Mouse (Mus musculus) ES-E14 (cell line): ENCODE results near the gene Ell3.

Experiments
- CHD2 ChIP-seq: IDR thresholded peaks from 2 replicates; pipeline ENCODE4 v1.6.1; 2014; ENCODE audit warnings: mild to moderate bottlenecking, low read depth, low read length, inconsistent platforms
- HCFC1 ChIP-seq: IDR thresholded peaks from 2 replicates; pipeline ENCODE4 v1.6.1; 2012; ENCODE audit warnings: low read length, inconsistent platforms, borderline replicate concordance; ENCODE audit not compliant: insufficient read depth
- MAFK ChIP-seq: IDR thresholded peaks from 2 replicates; pipeline ENCODE4 v1.6.1; 2014; ENCODE audit warnings: mild to moderate bottlenecking, low read depth, low read length, inconsistent platforms; ENCODE audit not compliant: insufficient read depth
- ZC3H11A ChIP-seq: IDR thresholded peaks from 2 replicates; pipeline ENCODE4 v1.6.1; 2012; ENCODE audit warnings: low read depth, mild to moderate bottlenecking, inconsistent platforms, low read length, borderline replicate concordance
- ZNF384 ChIP-seq: IDR thresholded peaks from 2 replicates; pipeline ENCODE4 v1.6.1; 2012; ENCODE audit warnings: low read depth, low read length, inconsistent platforms

DNA sequence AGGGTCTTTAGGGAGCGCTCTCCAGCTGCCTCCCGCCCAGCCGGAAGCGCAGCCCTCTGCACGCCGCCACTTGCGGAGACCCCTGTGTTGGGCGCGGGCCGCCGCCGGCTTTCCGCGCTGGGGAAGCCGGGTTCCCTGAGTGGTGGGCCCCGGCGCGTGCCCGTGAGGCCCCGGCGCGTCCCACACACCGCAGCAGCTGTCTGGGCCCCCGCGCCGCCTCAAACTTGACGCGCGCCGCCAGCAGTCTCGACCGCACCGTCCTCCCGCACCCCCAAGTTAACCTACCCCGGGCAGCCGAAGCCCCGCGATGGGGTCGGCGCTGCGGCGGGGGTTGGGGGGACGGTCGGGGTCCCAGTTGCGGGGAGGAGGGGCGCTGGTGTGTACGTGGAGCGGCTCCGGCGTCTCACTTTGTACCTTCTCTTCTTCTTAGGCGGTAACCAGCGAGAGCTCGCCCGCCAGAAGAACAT lies 5.5 kb upstream of the Ell3 start:
- no peak for TF ChIP-seq MAFK
- TF ChIP-seq ZC3H11A, result no peak
- TF ChIP-seq CHD2, result no peak
- no peak; the same call in 1 of the 2 replicates for TF ChIP-seq HCFC1
- TF ChIP-seq ZNF384, result no peak
